In genomic region chr3:21988010-21988531, GRCm38 (mm10) we compare ENCODE assay signal across 7 mouse cellular contexts.
DNase-seq lines count a peak whose midpoint lies in the region; ATAC-seq and TF ChIP-seq lines count a peak whose summit lies in the region.

No protein-coding gene starts in this region.

- 23% methylated on average over 8 of the region's 8 CpGs for WGBS in large intestine, adult 2 months
- 94% methylated on average over 8 of the region's 8 CpGs for WGBS in midbrain, embryonic 16.5 days
- 92% methylated on average over 8 of the region's 8 CpGs for WGBS in forebrain, embryonic 13.5 days
- 92% methylated on average over 8 of the region's 8 CpGs for WGBS in forebrain, postnatal 0 days

- no peaks in the 10 kb centered on the region for H3K9me3 ChIP-seq in midbrain, embryonic 16.5 days (replicated peaks; ENCODE audit: control insufficient read depth, low read length, poor library complexity, severe bottlenecking)
- no peaks in the 10 kb centered on the region for H3K9me3 ChIP-seq in forebrain, embryonic 13.5 days (replicated peaks)
- H3K9me3 ChIP-seq in forebrain, postnatal 0 days (ENCODE audit: low read length) = no peaks in the 10 kb centered on the region

- H3K27me3 ChIP-seq in midbrain, embryonic 16.5 days (ENCODE audit: control insufficient read depth, insufficient read depth, low read depth, low read length) = no peaks in the 10 kb centered on the region
- H3K27me3 ChIP-seq in forebrain, embryonic 13.5 days = no peaks in the 10 kb centered on the region
- H3K27me3 ChIP-seq in forebrain, postnatal 0 days (ENCODE audit: insufficient read depth, low read length) = no peaks in the 10 kb centered on the region

- no peak overlapping the region for H3K4me2 ChIP-seq in midbrain, embryonic 16.5 days (ENCODE audit: low read length)
- H3K4me2 ChIP-seq in forebrain, embryonic 13.5 days = no peak overlapping the region
- no peak overlapping the region for H3K4me2 ChIP-seq in forebrain, postnatal 0 days (ENCODE audit: low read depth)

- H3K4me3 ChIP-seq in midbrain, embryonic 16.5 days (ENCODE audit: low read depth, low read length) = no peak overlapping the region
- no peak overlapping the region for H3K4me3 ChIP-seq in forebrain, embryonic 13.5 days
- no peak overlapping the region for H3K4me3 ChIP-seq in forebrain, postnatal 0 days (ENCODE audit: low read depth, low read length)

- no peak for TF ChIP-seq CTCF in forebrain, postnatal 0 days (IDR thresholded peaks at IDR 0.05; ENCODE audit: low read depth)

- H3K9ac ChIP-seq in midbrain, embryonic 16.5 days (ENCODE audit: low read depth, low read length) = no peak overlapping the region
- no peak overlapping the region for H3K9ac ChIP-seq in forebrain, embryonic 13.5 days
- no peak overlapping the region for H3K9ac ChIP-seq in forebrain, postnatal 0 days

- no peaks in the 10 kb centered on the region for H3K4me1 ChIP-seq in midbrain, embryonic 16.5 days (ENCODE audit: control insufficient read depth, insufficient read depth, low read length)
- no peaks in the 10 kb centered on the region for H3K4me1 ChIP-seq in forebrain, embryonic 13.5 days
- no peaks in the 10 kb centered on the region for H3K4me1 ChIP-seq in forebrain, postnatal 0 days (ENCODE audit: insufficient read depth)

- no peak overlapping the region for H3K27ac ChIP-seq in midbrain, embryonic 16.5 days (ENCODE audit: low read length)
- no peak overlapping the region for H3K27ac ChIP-seq in forebrain, embryonic 13.5 days
- H3K27ac ChIP-seq in forebrain, postnatal 0 days (ENCODE audit: low read depth, low read length) = no peak overlapping the region

- peak; percentile 56 to 61 for DNase-seq in B cell, adult 2 months
- DNase-seq in CD8-positive naive resting alpha-beta T cell, adult 2 months (ENCODE audit: low read depth in 2 of 2, low spot score in 2 of 2) = peak; percentile 17 to 46
- peak; percentile 85 for DNase-seq in large intestine, adult 2 months (ENCODE audit: low read depth, low spot score)
- no peak for DNase-seq in forebrain, postnatal 0 days

- H3K36me3 ChIP-seq in midbrain, embryonic 16.5 days (ENCODE audit: control insufficient read depth, insufficient read depth, low read length) = no peaks in the 10 kb centered on the region
- H3K36me3 ChIP-seq in forebrain, embryonic 13.5 days (ENCODE audit: poor library complexity, severe bottlenecking) = no peaks in the 10 kb centered on the region
- no peaks in the 10 kb centered on the region for H3K36me3 ChIP-seq in forebrain, postnatal 0 days (ENCODE audit: insufficient read depth)

- peak; percentile 56 for ATAC-seq in neutrophil, adult 5-6 weeks (ENCODE audit: extremely low read depth, insufficient number of reproducible peaks, low FRiP score, poor library complexity, severe bottlenecking)
- ATAC-seq in midbrain, embryonic 16.5 days = no peak
- no peak for ATAC-seq in forebrain, embryonic 13.5 days
- ATAC-seq in forebrain, postnatal 0 days = no peak
